Mouse (Mus musculus): ENCODE data around the gene Nkain1. TPM values are rescaled to one million over a fixed set of nuclear protein-coding genes. Genes with fewer than 3 reads are reported as not detected.

The Nkain1 gene
- polyA plus RNA-seq, 1 experiment: 109 TPM

GRCm38 (mm10) chr4:130533975-130534374 lies 40.0 kb downstream of the Nkain1 start:
- 37% methylated on average over 4 of the region's 4 CpGs for WGBS
- H3K27ac ChIP-seq (ENCODE audit: insufficient read depth, low read length): no peak overlapping the region
- no peaks in the 10 kb centered on the region for H3K27me3 ChIP-seq (ENCODE audit: control insufficient read depth, insufficient read depth, low read length)
- no peak overlapping the region for H3K4me3 ChIP-seq (replicated peaks; ENCODE audit: insufficient read depth, low read depth, low read length)
- H3K4me1 ChIP-seq (ENCODE audit: control insufficient read depth, insufficient read depth, low read length): peaks cover 30% of the 10 kb centered on the region
- TF ChIP-seq CTCF (IDR thresholded peaks at IDR 0.05; ENCODE audit: borderline replicate concordance, insufficient read depth, low read depth, low read length): peak; percentile 99
- no peak for TF ChIP-seq POLR2A (IDR thresholded peaks at IDR 0.05; ENCODE audit: borderline replicate concordance, insufficient read depth, low read length)
- peak; percentile 84 to 94 for DNase-seq

- no peak for TF ChIP-seq CTCF (IDR thresholded peaks at IDR 0.05; ENCODE audit: borderline replicate concordance, insufficient read depth, low read depth, low read length)
- TF ChIP-seq POLR2A (IDR thresholded peaks at IDR 0.05; ENCODE audit: borderline replicate concordance, insufficient read depth, low read length): no peak
These were observed 41.6 kb downstream of the Nkain1 start for GRCm38 (mm10) chr4:130532347-130532746.

GRCm38 (mm10) chr4:130531645-130532280 lies 42.2 kb downstream of the Nkain1 start:
- TF ChIP-seq POLR2A (IDR thresholded peaks at IDR 0.05; ENCODE audit: borderline replicate concordance, insufficient read depth, low read length): no peak
- peak; percentile 82 for TF ChIP-seq CTCF (IDR thresholded peaks at IDR 0.05; ENCODE audit: borderline replicate concordance, insufficient read depth, low read depth, low read length)
- H3K4me3 ChIP-seq (replicated peaks; ENCODE audit: insufficient read depth, low read depth, low read length): no peak overlapping the region
- H3K27ac ChIP-seq (ENCODE audit: insufficient read depth, low read length): no peak overlapping the region
- H3K27me3 ChIP-seq (ENCODE audit: control insufficient read depth, insufficient read depth, low read length): no peaks in the 10 kb centered on the region
- H3K4me1 ChIP-seq (ENCODE audit: control insufficient read depth, insufficient read depth, low read length): peaks cover 9% of the 10 kb centered on the region; the same call in 1 of the 2 replicates
- DNase-seq: peak; percentile 73 to 84
- WGBS: 25% methylated on average over 28 of the region's 28 CpGs

More at GRCm38 (mm10) chr4:130532347-130532746, 41.6 kb downstream of the Nkain1 start:
- H3K27me3 ChIP-seq (ENCODE audit: control insufficient read depth, insufficient read depth, low read length): no peaks in the 10 kb centered on the region
- H3K27ac ChIP-seq (ENCODE audit: insufficient read depth, low read length): no peak overlapping the region
- no peak for DNase-seq
- peaks cover 13% of the 10 kb centered on the region; the same call in 1 of the 2 replicates for H3K4me1 ChIP-seq (ENCODE audit: control insufficient read depth, insufficient read depth, low read length)
- no peak overlapping the region for H3K4me3 ChIP-seq (replicated peaks; ENCODE audit: insufficient read depth, low read depth, low read length)
- 72% methylated on average over 6 of the region's 6 CpGs for WGBS

- Histone ChIP-seq H3K4me1 (ENCODE audit: control insufficient read depth, insufficient read depth, low read length) (no peaks in the 10 kb centered on the region), H3K27me3 (ENCODE audit: control insufficient read depth, insufficient read depth, low read length) (no peaks in the 10 kb centered on the region), H3K4me3 (replicated peaks; ENCODE audit: insufficient read depth, low read depth, low read length) (no peak overlapping the region), H3K27ac (ENCODE audit: insufficient read depth, low read length) (no peak overlapping the region)
- 92% methylated on average over 1 of the region's 1 CpGs for WGBS
- TF ChIP-seq CTCF (IDR thresholded peaks at IDR 0.05; ENCODE audit: borderline replicate concordance, insufficient read depth, low read depth, low read length) (no peak), POLR2A (IDR thresholded peaks at IDR 0.05; ENCODE audit: borderline replicate concordance, insufficient read depth, low read length) (no peak)
- DNase-seq: no peak
These were observed 46.2 kb downstream of the Nkain1 start for GRCm38 (mm10) chr4:130527804-130528203.

GRCm38 (mm10) chr4:130525041-130525440 lies 48.9 kb downstream of the Nkain1 start:
- 57% methylated on average over 1 of the region's 1 CpGs for whole genome bisulfite sequencing
- H3K27me3 ChIP-seq (ENCODE audit: control insufficient read depth, insufficient read depth, low read length): no peaks in the 10 kb centered on the region
- H3K4me1 ChIP-seq (ENCODE audit: control insufficient read depth, insufficient read depth, low read length): no peaks in the 10 kb centered on the region
- DNase-seq: no peak
- H3K4me3 ChIP-seq (replicated peaks; ENCODE audit: insufficient read depth, low read depth, low read length): no peak overlapping the region
- H3K27ac ChIP-seq (ENCODE audit: insufficient read depth, low read length): no peak overlapping the region
- TF ChIP-seq CTCF (IDR thresholded peaks at IDR 0.05; ENCODE audit: borderline replicate concordance, insufficient read depth, low read depth, low read length) (no peak), POLR2A (IDR thresholded peaks at IDR 0.05; ENCODE audit: borderline replicate concordance, insufficient read depth, low read length) (no peak)

- no peak for TF ChIP-seq CTCF (IDR thresholded peaks at IDR 0.05; ENCODE audit: borderline replicate concordance, insufficient read depth, low read depth, low read length)
- no peaks in the 10 kb centered on the region for H3K27me3 ChIP-seq (ENCODE audit: control insufficient read depth, insufficient read depth, low read length)
- no peak overlapping the region for H3K4me3 ChIP-seq (replicated peaks; ENCODE audit: insufficient read depth, low read depth, low read length)
- no peaks in the 10 kb centered on the region for H3K4me1 ChIP-seq (ENCODE audit: control insufficient read depth, insufficient read depth, low read length)
- WGBS: 91% methylated on average over 6 of the region's 6 CpGs
- no peak for DNase-seq
- H3K27ac ChIP-seq (ENCODE audit: insufficient read depth, low read length): no peak overlapping the region
These were observed 52.5 kb downstream of the Nkain1 start for GRCm38 (mm10) chr4:130521466-130521865.

GRCm38 (mm10) chr4:130520482-130520851 lies 53.5 kb downstream of the Nkain1 start:
- Histone ChIP-seq H3K27me3 (ENCODE audit: control insufficient read depth, insufficient read depth, low read length) (no peaks in the 10 kb centered on the region), H3K4me1 (ENCODE audit: control insufficient read depth, insufficient read depth, low read length) (no peaks in the 10 kb centered on the region), H3K4me3 (replicated peaks; ENCODE audit: insufficient read depth, low read depth, low read length) (peak overlapping the region; percentile 83), H3K27ac (ENCODE audit: insufficient read depth, low read length) (no peak overlapping the region)
- WGBS: 2% methylated on average over 9 of the region's 9 CpGs
- DNase-seq: no peak
- TF ChIP-seq CTCF (IDR thresholded peaks at IDR 0.05; ENCODE audit: borderline replicate concordance, insufficient read depth, low read depth, low read length) (no peak), POLR2A (IDR thresholded peaks at IDR 0.05; ENCODE audit: borderline replicate concordance, insufficient read depth, low read length) (no peak)
